Mouse (Mus musculus) lung, adult 10 weeks (tissue): Measurements from ENCODE around the gene Bnip2. TPM values are rescaled to one million over a fixed set of nuclear protein-coding genes. Genes with fewer than 3 reads are reported as not detected.

Experiments used
- polyA plus RNA-seq: library from polyadenylated mRNA; stranded (reverse); fragments of 350-450 nt; fragmentation: Illumina TruSeq; extraction: RNeasy Lipid Tissue Mini Kit (QIAGEN cat#74804); gene quantifications from one replicate; pipeline ENCODE4 v1.2.3, GENCODE M21; 2014; ENCODE audit warnings: low read depth, low replicate concordance; ENCODE audit not compliant: insufficient read depth

The Bnip2 gene
- 95.2 TPM for polyA plus RNA-seq

DNA sequence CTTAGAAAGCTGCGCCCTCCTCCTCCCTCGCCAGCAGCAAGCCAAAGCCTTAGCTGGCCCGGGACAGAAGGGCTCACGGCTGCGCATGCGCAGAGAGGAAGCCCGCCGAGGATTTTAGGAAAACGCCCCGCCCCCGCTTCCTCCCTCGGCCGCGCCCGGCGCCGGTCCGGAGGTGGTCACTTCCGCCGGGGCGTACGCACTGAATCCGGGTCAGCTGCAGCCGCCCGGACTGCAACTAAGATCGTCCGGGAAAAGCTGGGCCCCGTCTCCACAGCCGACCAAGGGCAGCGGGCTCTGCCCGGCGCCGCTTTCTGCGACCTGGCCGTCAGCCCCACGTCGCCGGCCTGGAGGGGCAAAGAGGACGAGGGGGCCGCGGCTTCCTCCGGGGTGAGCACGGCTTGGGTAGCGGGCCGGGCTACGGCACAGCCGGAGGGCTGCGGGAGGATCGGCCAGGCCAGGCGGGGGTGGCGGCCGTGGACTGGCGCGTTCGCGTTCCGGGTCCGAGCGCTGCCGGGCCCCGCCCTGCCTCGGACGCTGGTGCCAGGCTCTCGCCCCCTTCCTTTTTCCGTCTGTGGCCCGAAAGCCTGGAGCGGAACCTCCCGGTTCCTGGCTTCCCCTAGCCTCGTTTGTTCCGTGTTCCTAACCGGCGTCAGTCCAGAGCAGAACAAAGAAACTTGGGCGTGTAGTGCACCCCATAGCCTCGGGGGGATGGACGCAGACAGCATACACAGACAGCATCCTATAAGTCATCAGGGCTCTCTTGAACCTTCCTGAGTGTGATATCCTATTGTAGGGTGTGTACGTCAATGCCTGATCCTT lies at the start of gene Bnip2:
Gene Bnip2, plus strand, starts transcription at position 164 of the 819 bp plus-strand sequence.

DNA sequence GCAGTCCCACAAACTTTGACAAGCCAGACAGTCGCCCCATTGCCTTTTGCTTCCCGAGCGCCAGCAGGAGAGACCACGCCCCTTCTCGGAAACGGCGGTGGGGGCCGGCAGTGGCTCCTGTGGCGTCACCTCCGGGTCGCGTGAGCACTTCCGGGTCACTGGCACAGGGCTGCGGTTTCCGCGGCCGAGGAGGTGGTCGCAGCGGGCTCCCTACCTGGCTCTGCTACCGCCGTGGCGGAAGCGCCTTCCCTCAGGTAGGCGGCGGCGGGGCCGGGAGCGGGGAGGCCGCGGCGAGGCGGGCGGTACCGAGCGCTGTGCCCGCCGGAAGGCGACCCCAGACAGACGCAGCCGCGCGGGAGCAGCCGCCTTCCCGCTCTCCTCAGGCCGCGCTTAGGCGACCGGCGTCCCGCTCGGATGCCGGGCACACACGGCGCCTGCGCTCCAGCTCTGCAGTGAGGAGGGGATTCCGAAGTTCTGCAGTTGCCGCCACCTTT lies 23.2 kb downstream of the Bnip2 start, which contains the start of gene Gtf2a2:
Gene Gtf2a2, plus strand, starts transcription at position 143 of the 494 bp plus-strand sequence.

DNA sequence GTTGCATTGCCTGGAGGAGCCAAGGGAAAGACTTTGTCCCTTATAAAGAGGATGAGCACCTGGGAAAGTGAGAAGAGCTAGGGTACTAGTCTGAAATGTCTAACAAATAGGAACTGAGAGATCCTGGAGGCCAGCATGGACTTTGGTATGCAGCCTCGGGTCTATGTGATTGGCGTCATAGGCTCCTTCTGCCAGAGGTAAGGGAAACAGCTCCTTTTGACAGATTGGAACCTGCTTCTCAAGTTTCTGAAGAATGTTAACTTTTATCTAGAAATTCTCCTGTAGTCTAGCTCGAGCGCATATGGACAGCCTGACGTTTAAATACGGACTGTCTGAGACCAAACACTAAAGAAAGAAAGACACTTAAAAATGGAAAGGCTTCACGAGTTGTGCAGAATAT lies 48.7 kb downstream of the Bnip2 start, which contains the start of gene Gcnt3:
Gene Gcnt3, minus strand, starts transcription at position 101 of the 400 bp plus-strand sequence.

Other genes starting within 250 kb of the Bnip2 start
- not detected for gene Foxb1, start 228.5 kb upstream of the Bnip2 start, polyA plus RNA-seq
- gene Gtf2a2, start 23.1 kb downstream of the Bnip2 start, polyA plus RNA-seq = 64.4 TPM
- not detected for gene Gcnt3, start 48.6 kb downstream of the Bnip2 start, polyA plus RNA-seq
- 2.4 TPM for gene Fam81a, start 153.1 kb downstream of the Bnip2 start, polyA plus RNA-seq
- 12.6 TPM for gene Myo1e, start 217.9 kb downstream of the Bnip2 start, polyA plus RNA-seq